Mouse (Mus musculus) neural tube, embryonic 13.5 days (tissue): ENCODE measurements at regions not wholly inside any gene's neighbourhood (a gene's known extent, or its start where the extent isn't known, plus 50 kb on each side); places are given as distances from the start of the nearest gene placed in this dataset.

Source experiments
- ATAC-seq: fragments of 200-750 bp; cut with Nextera tagmentation; 2 replicates; pipeline ENCODE4 v1.8.0; 2017; ENCODE audit warnings: low read depth, mild to moderate bottlenecking, moderate TSS enrichment, moderate library complexity
- H3K27ac ChIP-seq: fragments of 300-500 bp; sonication (generic); replicated peaks from 2 replicates; pipeline ENCODE4 v1.5.1; 2015; ENCODE audit warnings: moderate library complexity, mild to moderate bottlenecking, inconsistent platforms
- H3K27me3 ChIP-seq: fragments of 300-500 bp; sonication (generic); 2 replicates; pipeline ENCODE4 v1.6.1; 2015; ENCODE audit warnings: mild to moderate bottlenecking, inconsistent platforms
- H3K36me3 ChIP-seq: fragments of 300-500 bp; sonication (generic); 2 replicates; pipeline ENCODE4 v1.6.1; 2015; ENCODE audit warnings: mild to moderate bottlenecking, inconsistent platforms
- H3K4me1 ChIP-seq: fragments of 300-500 bp; sonication (generic); replicated peaks from 2 replicates; pipeline ENCODE4 v1.6.1; 2015; ENCODE audit warnings: inconsistent platforms
- H3K4me2 ChIP-seq: fragments of 300-500 bp; sonication (generic); 2 replicates; pipeline ENCODE4 v1.6.1; 2015; ENCODE audit warnings: inconsistent platforms, mild to moderate bottlenecking, moderate library complexity
- H3K4me3 ChIP-seq: fragments of 300-500 bp; sonication (generic); 2 replicates; pipeline ENCODE4 v1.5.1; 2015; ENCODE audit warnings: mild to moderate bottlenecking, inconsistent platforms
- H3K9ac ChIP-seq: fragments of 300-500 bp; sonication (generic); 2 replicates; pipeline ENCODE4 v1.6.1; 2015; ENCODE audit warnings: moderate library complexity, mild to moderate bottlenecking, inconsistent platforms
- H3K9me3 ChIP-seq: fragments of 300-500 bp; sonication (generic); 2 replicates; pipeline ENCODE4 v1.6.1; 2016; ENCODE audit warnings: inconsistent platforms
- WGBS: fragments of 180-500 bp; shearing (Covaris S2); methylation state at CpG from one replicate; pipeline ENCODE4 v1.1.7; 2015; 5-methylcytosine and 5-hydroxymethylcytosine counted together

- no peaks in the 10 kb centered on the region for H3K27me3 ChIP-seq
- ATAC-seq = peak; percentile 14; the same call in 1 of the 2 replicates
- H3K9ac ChIP-seq = peak overlapping the region; percentile 100
- H3K36me3 ChIP-seq = peaks cover 31% of the 10 kb centered on the region
- no peaks in the 10 kb centered on the region for H3K9me3 ChIP-seq
- peaks cover 96% of the 10 kb centered on the region for H3K4me1 ChIP-seq
- peak overlapping the region; percentile 97 for H3K4me2 ChIP-seq
- 80% methylated on average over 15 of the region's 15 CpGs for WGBS
- H3K4me3 ChIP-seq = peak overlapping the region; percentile 98
- peak overlapping the region; percentile 96 for H3K27ac ChIP-seq
Measured at GRCm38 (mm10) chr15:85678351-85678895, 56.4 kb upstream of the Ppara start.

- no peaks in the 10 kb centered on the region for H3K27me3 ChIP-seq
- H3K27ac ChIP-seq = peak overlapping the region; percentile 96
- H3K9ac ChIP-seq = peak overlapping the region; percentile 100
- H3K4me2 ChIP-seq = peak overlapping the region; percentile 97
- peaks cover 36% of the 10 kb centered on the region for H3K36me3 ChIP-seq
- peak; percentile 77 for ATAC-seq
- H3K9me3 ChIP-seq = no peaks in the 10 kb centered on the region
- peaks cover 96% of the 10 kb centered on the region for H3K4me1 ChIP-seq
- H3K4me3 ChIP-seq = peak overlapping the region; percentile 98
- WGBS = 56% methylated on average over 20 of the region's 24 CpGs
Measured at GRCm38 (mm10) chr15:85678981-85679708, 55.6 kb upstream of the Ppara start.

GRCm38 (mm10) chr15:85679864-85680428, 54.8 kb upstream of the Ppara start:
- Histone ChIP-seq H3K9me3 (no peaks in the 10 kb centered on the region), H3K9ac (peak overlapping the region; percentile 100), H3K4me1 (peaks cover 96% of the 10 kb centered on the region), H3K27me3 (no peaks in the 10 kb centered on the region), H3K4me3 (peak overlapping the region; percentile 98), H3K27ac (peak overlapping the region; percentile 96), H3K4me2 (peak overlapping the region; percentile 97), H3K36me3 (peaks cover 42% of the 10 kb centered on the region)
- 50% methylated on average over 10 of the region's 10 CpGs for WGBS
- no peak for ATAC-seq

- no peaks in the 10 kb centered on the region for H3K9me3 ChIP-seq
- peak overlapping the region; percentile 96 for H3K27ac ChIP-seq
- 23% methylated on average over 13 of the region's 13 CpGs for WGBS
- H3K27me3 ChIP-seq = no peaks in the 10 kb centered on the region
- H3K4me2 ChIP-seq = peak overlapping the region; percentile 97
- H3K4me1 ChIP-seq = peaks cover 96% of the 10 kb centered on the region
- H3K9ac ChIP-seq = peak overlapping the region; percentile 100
- peak overlapping the region; percentile 98 for H3K4me3 ChIP-seq
- H3K36me3 ChIP-seq = peaks cover 42% of the 10 kb centered on the region
- no peak for ATAC-seq
Measured at GRCm38 (mm10) chr15:85680460-85681224, 54.1 kb upstream of the Ppara start.

GRCm38 (mm10) chr15:85682116-85682515, 52.7 kb upstream of the Ppara start:
- Histone ChIP-seq H3K4me3 (peak overlapping the region; percentile 98), H3K9ac (peak overlapping the region; percentile 43; the same call in 1 of the 2 replicates), H3K4me2 (peak overlapping the region; percentile 97), H3K36me3 (peaks cover 45% of the 10 kb centered on the region), H3K27me3 (no peaks in the 10 kb centered on the region), H3K9me3 (no peaks in the 10 kb centered on the region), H3K27ac (no peak overlapping the region; the same call in 1 of the 2 replicates), H3K4me1 (peaks cover 96% of the 10 kb centered on the region)
- no peak for ATAC-seq
- 79% methylated on average over 12 of the region's 12 CpGs for WGBS

GRCm38 (mm10) chr15:85682780-85683179, 52.0 kb upstream of the Ppara start:
- peaks cover 96% of the 10 kb centered on the region for H3K4me1 ChIP-seq
- 65% methylated on average over 6 of the region's 6 CpGs for WGBS
- peak overlapping the region; percentile 36 for H3K4me2 ChIP-seq
- H3K36me3 ChIP-seq = peaks cover 51% of the 10 kb centered on the region
- no peaks in the 10 kb centered on the region for H3K27me3 ChIP-seq
- ATAC-seq = no peak
- H3K4me3 ChIP-seq = no peak overlapping the region
- H3K9me3 ChIP-seq = no peaks in the 10 kb centered on the region
- H3K9ac ChIP-seq = 0 out of 2 replicates have a peak overlapping the region, but pooled peaks have one; percentile 18
- no peak overlapping the region for H3K27ac ChIP-seq

GRCm38 (mm10) chr15:85683271-85683670, 51.5 kb upstream of the Ppara start:
- H3K27ac ChIP-seq = peak overlapping the region; percentile 85
- peaks cover 55% of the 10 kb centered on the region for H3K36me3 ChIP-seq
- H3K4me3 ChIP-seq = no peak overlapping the region
- WGBS = 92% methylated on average over 6 of the region's 6 CpGs
- peaks cover 96% of the 10 kb centered on the region for H3K4me1 ChIP-seq
- no peaks in the 10 kb centered on the region for H3K27me3 ChIP-seq
- no peaks in the 10 kb centered on the region for H3K9me3 ChIP-seq
- 0 out of 2 replicates have a peak overlapping the region, but pooled peaks have one; percentile 31 for H3K9ac ChIP-seq
- no peak for ATAC-seq
- H3K4me2 ChIP-seq = peak overlapping the region; percentile 36

GRCm38 (mm10) chr15:85683716-85684115, 51.1 kb upstream of the Ppara start:
- no peaks in the 10 kb centered on the region for H3K9me3 ChIP-seq
- 0 out of 2 replicates have a peak overlapping the region, but pooled peaks have one; percentile 31 for H3K9ac ChIP-seq
- H3K27ac ChIP-seq = peak overlapping the region; percentile 85
- peaks cover 55% of the 10 kb centered on the region for H3K36me3 ChIP-seq
- no peaks in the 10 kb centered on the region for H3K27me3 ChIP-seq
- whole genome bisulfite sequencing = 92% methylated on average over 4 of the region's 4 CpGs
- H3K4me3 ChIP-seq = no peak overlapping the region
- no peak for ATAC-seq
- peaks cover 96% of the 10 kb centered on the region for H3K4me1 ChIP-seq
- peak overlapping the region; percentile 36 for H3K4me2 ChIP-seq

GRCm38 (mm10) chr15:85684164-85684708, 50.5 kb upstream of the Ppara start:
- 89% methylated on average over 14 of the region's 14 CpGs for WGBS
- H3K4me1 ChIP-seq = peaks cover 96% of the 10 kb centered on the region
- ATAC-seq = no peak
- H3K9ac ChIP-seq = peak overlapping the region; percentile 52; the same call in 1 of the 2 replicates
- peaks cover 59% of the 10 kb centered on the region for H3K36me3 ChIP-seq
- H3K27me3 ChIP-seq = no peaks in the 10 kb centered on the region
- H3K4me2 ChIP-seq = peak overlapping the region; percentile 36; the same call in 1 of the 2 replicates
- H3K4me3 ChIP-seq = no peak overlapping the region
- H3K9me3 ChIP-seq = no peaks in the 10 kb centered on the region
- peak overlapping the region; percentile 85 for H3K27ac ChIP-seq

- H3K36me3 ChIP-seq = peaks cover 66% of the 10 kb centered on the region
- H3K9ac ChIP-seq = peak overlapping the region; percentile 52; the same call in 1 of the 2 replicates
- H3K9me3 ChIP-seq = no peaks in the 10 kb centered on the region
- H3K4me2 ChIP-seq = peak overlapping the region; percentile 36
- H3K27me3 ChIP-seq = no peaks in the 10 kb centered on the region
- peak overlapping the region; percentile 85 for H3K27ac ChIP-seq
- no peak for ATAC-seq
- H3K4me3 ChIP-seq = no peak overlapping the region
- peaks cover 96% of the 10 kb centered on the region for H3K4me1 ChIP-seq
- WGBS = 58% methylated on average over 5 of the region's 5 CpGs
Measured at GRCm38 (mm10) chr15:85684875-85685274, 49.9 kb upstream of the Ppara start.
